ENCODE assay signal across 18 mouse cellular contexts in the genomic region with DNA sequence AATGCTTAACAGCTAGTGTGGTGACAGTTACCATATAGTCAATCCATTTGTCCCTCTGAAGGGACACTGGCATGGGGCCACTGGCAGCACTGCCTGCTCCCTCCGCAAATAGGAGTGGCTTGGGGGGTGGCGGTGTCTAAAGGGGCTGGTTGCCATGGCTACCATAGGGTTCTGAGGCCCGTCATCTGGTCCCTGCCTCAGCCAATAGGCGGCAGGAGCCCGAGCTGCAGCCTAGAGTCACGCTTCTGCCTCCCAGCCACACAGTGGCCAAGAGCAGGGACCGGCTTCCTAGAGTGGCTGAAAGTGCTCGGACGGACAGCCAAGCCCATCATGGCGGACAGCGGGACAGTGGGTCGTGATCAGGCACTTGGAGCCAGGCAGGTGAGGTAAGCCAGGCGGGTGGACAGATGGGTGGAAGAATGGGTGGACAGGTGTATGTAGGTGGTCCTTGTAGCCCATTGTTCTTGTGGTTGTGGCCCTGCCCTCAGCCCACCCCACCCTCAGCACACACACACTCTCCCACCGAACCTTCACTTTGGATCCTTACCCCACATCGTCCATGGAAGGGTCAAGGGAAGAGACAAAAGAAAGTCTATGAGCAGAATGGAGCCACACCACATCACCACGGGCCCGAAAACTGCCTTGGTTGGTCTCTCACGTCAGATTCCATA. TPM values are rescaled to one million over a fixed set of nuclear protein-coding genes. Genes with fewer than 3 reads are reported as not detected.
DNase-seq lines count a peak whose midpoint lies in the region; ATAC-seq lines count a peak whose summit lies in the region.
"Had no signal": no experiment of that assay in that cellular context is flagged by ENCODE, and none has a peak within 500 bp of the region (broad histone marks: within the 10 kb centered on the region; RNA-seq: fewer than 3 reads in every experiment).

No protein-coding gene starts in this region.

- H3K4me3 ChIP-seq in forebrain, embryonic 10.5 days, result peak overlapping the region; percentile 34; the same call in 1 of the 2 replicates
- H3K4me3 ChIP-seq in hindbrain, embryonic 13.5 days, result no peak overlapping the region
- H3K4me3 ChIP-seq in midbrain, embryonic 15.5 days, result peak overlapping the region; percentile 50
- H3K4me3 ChIP-seq: heart, embryonic 10.5 days; limb, embryonic 12.5 days had no signal

- peaks cover 20% of the 10 kb centered on the region for H3K4me1 ChIP-seq in forebrain, embryonic 10.5 days
- H3K4me1 ChIP-seq in hindbrain, embryonic 13.5 days (replicated peaks), result peaks cover 6% of the 10 kb centered on the region; the same call in 1 of the 2 replicates
- H3K4me1 ChIP-seq in midbrain, embryonic 15.5 days, result peaks cover 26% of the 10 kb centered on the region
- H3K4me1 ChIP-seq: limb, embryonic 12.5 days had no signal

- peaks cover 76% of the 10 kb centered on the region for H3K36me3 ChIP-seq in forebrain, embryonic 10.5 days (replicated peaks)
- peaks cover 63% of the 10 kb centered on the region for H3K36me3 ChIP-seq in hindbrain, embryonic 13.5 days
- peaks cover 23% of the 10 kb centered on the region for H3K36me3 ChIP-seq in midbrain, embryonic 15.5 days (replicated peaks)

- H3K9me3 ChIP-seq in forebrain, embryonic 10.5 days, result no peaks in the 10 kb centered on the region
- H3K9me3 ChIP-seq in hindbrain, embryonic 13.5 days, result no peaks in the 10 kb centered on the region
- H3K9me3 ChIP-seq in midbrain, embryonic 15.5 days, result no peaks in the 10 kb centered on the region
- H3K9me3 ChIP-seq: heart, embryonic 10.5 days; limb, embryonic 12.5 days had no signal

- H3K4me2 ChIP-seq in hindbrain, embryonic 13.5 days, result no peak overlapping the region
- peak overlapping the region; percentile 60 for H3K4me2 ChIP-seq in midbrain, embryonic 15.5 days
- H3K4me2 ChIP-seq: limb, embryonic 12.5 days had no signal

- H3K27me3 ChIP-seq in forebrain, embryonic 10.5 days (ENCODE audit: poor library complexity, severe bottlenecking), result no peaks in the 10 kb centered on the region
- no peaks in the 10 kb centered on the region for H3K27me3 ChIP-seq in hindbrain, embryonic 13.5 days
- H3K27me3 ChIP-seq in midbrain, embryonic 15.5 days (replicated peaks), result no peaks in the 10 kb centered on the region
- H3K27me3 ChIP-seq: CH12.LX; limb, embryonic 12.5 days had no signal

- DNase-seq in R1 (ENCODE audit: low read depth, low spot score), result peak; percentile 74
- DNase-seq in forebrain, embryonic 10.5 days (ENCODE audit: extremely low spot score, low spot score), result no peak
- no peak for DNase-seq in urinary bladder, postnatal 25 days (ENCODE audit: low spot score)
- DNase-seq in left cerebral cortex, adult 9 months (ENCODE audit: low spot score in 2 of 2), result no peak
- no peak for DNase-seq in right cerebral cortex, adult 18-20 months
- DNase-seq: adrenal gland, postnatal 10 days; cerebellum, adult 9-10 months; gastrocnemius, postnatal 25 days; heart, postnatal 36 days; kidney, adult 11 months; kidney, postnatal 4 days; lung, postnatal 10 days had no signal

- H3K27ac ChIP-seq in forebrain, embryonic 10.5 days, result peak overlapping the region; percentile 76; the same call in 1 of the 2 replicates
- H3K27ac ChIP-seq in hindbrain, embryonic 13.5 days, result peak overlapping the region; percentile 2; the same call in 1 of the 2 replicates
- peak overlapping the region; percentile 84 for H3K27ac ChIP-seq in midbrain, embryonic 15.5 days
- H3K27ac ChIP-seq: heart, embryonic 10.5 days; limb, embryonic 12.5 days; liver, embryonic 14.5 days had no signal

- H3K9ac ChIP-seq in hindbrain, embryonic 13.5 days, result no peak overlapping the region
- peak overlapping the region; percentile 47 for H3K9ac ChIP-seq in midbrain, embryonic 15.5 days
- H3K9ac ChIP-seq: limb, embryonic 12.5 days; liver, embryonic 14.5 days had no signal

- WGBS in forebrain, embryonic 10.5 days, result 82% methylated on average over 18 of the region's 18 CpGs
- 76% methylated on average over 18 of the region's 18 CpGs for WGBS in hindbrain, embryonic 13.5 days
- 41% methylated on average over 18 of the region's 18 CpGs for WGBS in midbrain, embryonic 15.5 days

- no peak for ATAC-seq in hindbrain, embryonic 13.5 days (ENCODE audit: low FRiP score)
- peak; percentile 92 for ATAC-seq in midbrain, embryonic 15.5 days (replicated peaks)

RNA-seq across cellular contexts. Expression of gene Axin1, which starts 7.3 kb away (rescaled TPM):
- 8.4 and 10.5 TPM in 2 replicates for polyA plus RNA-seq in forebrain, embryonic 10.5 days (2016; fragmentation: Nextera tagmentation; extraction: Ambion mirVana)
- polyA plus RNA-seq in hindbrain, embryonic 13.5 days (2015; fragmentation: Nextera tagmentation; extraction: Ambion mirVana), result 8.5 and 9.7 TPM in 2 replicates
- 23.5 and 27.8 TPM in 2 replicates for polyA plus RNA-seq in midbrain, embryonic 15.5 days (2015; fragmentation: Nextera tagmentation; extraction: Ambion mirVana)

RNA-seq across cellular contexts. Expression of gene Mrpl28, which starts 7.9 kb away (rescaled TPM):
- polyA plus RNA-seq in forebrain, embryonic 10.5 days (2016; fragmentation: Nextera tagmentation; extraction: Ambion mirVana), result 318 and 342 TPM in 2 replicates
- polyA plus RNA-seq in hindbrain, embryonic 13.5 days (2015; fragmentation: Nextera tagmentation; extraction: Ambion mirVana), result 177 and 178 TPM in 2 replicates
- 172 and 179 TPM in 2 replicates for polyA plus RNA-seq in midbrain, embryonic 15.5 days (2015; fragmentation: Nextera tagmentation; extraction: Ambion mirVana)

RNA-seq across cellular contexts. Expression of gene Tmem8, which starts 18.1 kb away (rescaled TPM):
- 1.7 and 1.8 TPM in 2 replicates for polyA plus RNA-seq in forebrain, embryonic 10.5 days (2016; fragmentation: Nextera tagmentation; extraction: Ambion mirVana)
- polyA plus RNA-seq in hindbrain, embryonic 13.5 days (2015; fragmentation: Nextera tagmentation; extraction: Ambion mirVana), result 3.0 and 3.7 TPM in 2 replicates
- 4.0 and 4.6 TPM in 2 replicates for polyA plus RNA-seq in midbrain, embryonic 15.5 days (2015; fragmentation: Nextera tagmentation; extraction: Ambion mirVana)

RNA-seq across cellular contexts. Expression of gene Nme4, which starts 35.8 kb away (rescaled TPM):
- polyA plus RNA-seq in forebrain, embryonic 10.5 days (2016; fragmentation: Nextera tagmentation; extraction: Ambion mirVana), result 126 and 138 TPM in 2 replicates
- polyA plus RNA-seq in hindbrain, embryonic 13.5 days (2015; fragmentation: Nextera tagmentation; extraction: Ambion mirVana), result 29.8 and 31.6 TPM in 2 replicates
- polyA plus RNA-seq in midbrain, embryonic 15.5 days (2015; fragmentation: Nextera tagmentation; extraction: Ambion mirVana), result 24.7 and 25.1 TPM in 2 replicates

RNA-seq across cellular contexts. Expression of gene Decr2, which starts 41.1 kb away (rescaled TPM):
- 23.5 and 24.7 TPM in 2 replicates for polyA plus RNA-seq in forebrain, embryonic 10.5 days (2016; fragmentation: Nextera tagmentation; extraction: Ambion mirVana)
- 33.5 and 34.9 TPM in 2 replicates for polyA plus RNA-seq in hindbrain, embryonic 13.5 days (2015; fragmentation: Nextera tagmentation; extraction: Ambion mirVana)
- polyA plus RNA-seq in midbrain, embryonic 15.5 days (2015; fragmentation: Nextera tagmentation; extraction: Ambion mirVana), result 34.2 and 36.3 TPM in 2 replicates

Comparison
In these comparisons a context has a peak if more than half of its experiments do, and no peak if none do; other contexts are left out.
1. H3K27ac ChIP-seq: peak in every context shown above with its lines; median percentile 84 in midbrain, embryonic 15.5 days; 76 in forebrain, embryonic 10.5 days; 2 in hindbrain, embryonic 13.5 days.